Mouse (Mus musculus) B cell, adult 62 days (primary cell): ENCODE data around the gene Pck2. TPM values are rescaled to one million over a fixed set of nuclear protein-coding genes. Genes with fewer than 3 reads are reported as not detected.

Source experiments
- total RNA-seq: library from RNA; stranded (reverse); gene quantifications from 4 replicates; pipeline ENCODE4 v1.2.4, GENCODE M21; 2023

Pck2 gene
- total RNA-seq = 43.4 to 51.1 TPM (median 49.0 TPM) in 4 replicates

GRCm38 (mm10) chr14:55540067-55540786, at the start of gene Pck2:
TSS of gene Pck2 (plus strand) at chr14:55540266.

GRCm38 (mm10) chr14:55490361-55491201, 49.5 kb upstream of the Pck2 start, which contains the start of gene Carmil3:
TSS of gene Carmil3 (plus strand) at chr14:55490651.

GRCm38 (mm10) chr14:55510125-55510731, 29.8 kb upstream of the Pck2 start, which contains the start of gene Cpne6:
TSS of gene Cpne6 (plus strand) at chr14:55510445.

GRCm38 (mm10) chr14:55524785-55525184, 15.3 kb upstream of the Pck2 start, which contains the start of gene Nrl:
TSS of gene Nrl (minus strand) at chr14:55524981.

DNA sequence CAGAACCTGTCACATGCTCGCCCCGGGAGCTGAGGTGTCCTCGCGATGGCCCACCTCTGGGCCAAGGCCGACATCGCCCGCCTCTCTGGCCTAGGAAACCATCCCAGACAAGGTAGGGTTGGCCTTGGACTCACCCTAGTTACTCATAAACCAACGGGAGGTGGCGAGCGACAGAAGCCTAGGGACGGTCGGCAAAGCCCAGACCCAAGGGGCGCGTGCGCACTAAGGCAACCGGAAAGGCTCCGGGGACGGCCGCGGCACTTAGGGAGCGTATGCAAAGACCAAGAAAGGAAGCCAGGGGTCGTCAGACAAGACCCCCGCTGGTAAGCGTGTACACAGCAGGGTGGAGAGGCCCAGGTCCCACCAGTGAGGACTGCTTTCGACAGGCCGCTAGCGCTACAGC, 19.7 kb downstream of the Pck2 start, which contains the start of gene Dcaf11:
TSS of gene Dcaf11 (plus strand) at position 208 of the 403 bp plus-strand sequence.

GRCm38 (mm10) chr14:55560202-55561073, 20.4 kb downstream of the Pck2 start, which contains the start of gene A730061H03Rik:
TSS of gene A730061H03Rik (minus strand) at chr14:55560406.

DNA sequence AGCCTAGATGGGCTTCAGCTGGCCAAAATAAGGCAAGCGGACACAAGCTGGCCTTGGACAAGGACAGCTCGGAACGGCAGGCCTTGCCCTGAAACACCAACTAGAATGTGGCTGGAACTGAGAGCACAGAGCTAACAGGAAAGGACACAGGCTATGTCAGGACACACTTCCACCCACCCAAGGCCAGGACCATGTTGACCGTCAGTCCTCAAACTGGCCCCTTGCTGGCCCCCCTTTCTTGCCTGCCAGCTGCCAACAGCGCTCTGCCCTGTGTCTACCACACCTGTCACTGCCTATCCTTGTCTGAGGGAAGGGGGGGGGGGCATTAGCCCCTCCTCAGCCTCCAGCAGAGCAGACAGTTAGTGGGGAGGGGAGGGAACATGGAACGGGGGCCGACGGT, 35.2 kb downstream of the Pck2 start, which contains the start of gene Fitm1:
TSS of gene Fitm1 (plus strand) at position 316 of the 400 bp plus-strand sequence.

GRCm38 (mm10) chr14:55577871-55578667, 38.0 kb downstream of the Pck2 start, which contains the start of gene Psme1:
TSS of gene Psme1 (plus strand) at chr14:55578123.

GRCm38 (mm10) chr14:55584702-55585565, 44.9 kb downstream of the Pck2 start, which contains the start of gene Emc9:
TSS of gene Emc9 (minus strand) at chr14:55585302.

GRCm38 (mm10) chr14:55590748-55591330, 50.8 kb downstream of the Pck2 start, which contains the start of gene Psme2:
TSS of gene Psme2 (minus strand) at chr14:55591113.

DNA sequence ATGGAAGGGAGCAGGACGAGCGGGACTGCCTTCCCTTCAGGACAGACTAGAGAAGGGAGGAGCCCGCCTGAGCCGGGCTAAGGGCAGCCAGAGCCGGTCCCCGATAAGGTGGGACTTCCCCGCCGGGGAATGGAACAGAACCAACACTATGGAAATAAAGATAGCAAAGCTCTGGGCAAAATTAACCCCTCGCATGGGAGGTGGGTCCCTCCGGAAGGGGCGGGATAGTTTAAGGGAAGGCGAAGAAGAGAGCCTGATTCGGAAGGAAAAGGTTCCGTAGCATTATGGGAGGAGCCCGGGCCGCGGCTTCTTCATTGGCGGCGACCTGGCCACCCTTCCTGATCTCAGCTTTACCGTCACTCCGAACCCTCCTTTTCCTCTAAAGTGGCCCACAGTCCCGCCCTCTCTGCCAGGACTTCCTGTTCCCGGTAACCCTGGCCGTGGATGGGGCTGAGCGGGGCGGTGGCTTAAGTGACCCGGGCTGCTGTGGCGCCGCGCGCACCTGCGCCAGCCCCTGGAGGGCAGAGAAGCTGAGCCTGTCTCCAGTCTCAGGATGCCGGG, 51.3 kb downstream of the Pck2 start, which contains the start of gene Rnf31:
TSS of gene Rnf31 (plus strand) at position 378 of the 561 bp plus-strand sequence.

Other genes with a start within 250 kb of the Pck2 start
- gene Dhrs4, start 61.5 kb upstream of the Pck2 start, total RNA-seq = 22.2 to 26.4 TPM (median 24.7 TPM) in 4 replicates
- gene Carmil3, start 49.6 kb upstream of the Pck2 start, total RNA-seq = 3.8 to 11.8 TPM (median 4.8 TPM) in 4 replicates
- not detected in 4 replicates for gene Cpne6, start 29.8 kb upstream of the Pck2 start, total RNA-seq
- not detected in 4 replicates for gene Nrl, start 15.3 kb upstream of the Pck2 start, total RNA-seq
- gene Dcaf11, start 19.7 kb downstream of the Pck2 start, total RNA-seq = 84.9 to 91.3 TPM (median 86.3 TPM) in 4 replicates
- gene A730061H03Rik, start 20.1 kb downstream of the Pck2 start, total RNA-seq = 6.2 to 9.8 TPM (median 7.2 TPM) in 4 replicates
- not detected in 4 replicates for gene Fitm1, start 35.4 kb downstream of the Pck2 start, total RNA-seq
- 234 to 255 TPM (median 248 TPM) in 4 replicates for gene Psme1, start 37.9 kb downstream of the Pck2 start, total RNA-seq
- 3.7 to 6.1 TPM (median 5.3 TPM) in 4 replicates for gene Emc9, start 45.0 kb downstream of the Pck2 start, total RNA-seq
- 273 to 323 TPM (median 304 TPM) in 4 replicates for gene Psme2, start 50.8 kb downstream of the Pck2 start, total RNA-seq
- gene Rnf31, start 51.4 kb downstream of the Pck2 start, total RNA-seq = 94.6 to 97.8 TPM (median 96.3 TPM) in 4 replicates
- gene Irf9, start 63.3 kb downstream of the Pck2 start, total RNA-seq = 83.5 to 105 TPM (median 99.2 TPM) in 4 replicates
- gene Rec8, start 77.8 kb downstream of the Pck2 start, total RNA-seq = 0.79 to 1.5 TPM (median 1.0 TPM) in 4 replicates
- 56.3 to 62.2 TPM (median 58.4 TPM) in 4 replicates for gene Ipo4, start 95.7 kb downstream of the Pck2 start, total RNA-seq
- 3.3 to 4.7 TPM (median 4.4 TPM) in 3 of 4 replicates, not detected in the other for gene Gm49378, start 97.6 kb downstream of the Pck2 start, total RNA-seq
- gene Tm9sf1, start 103.5 kb downstream of the Pck2 start, total RNA-seq = 38.2 to 51.1 TPM (median 44.8 TPM) in 4 replicates
- gene Tssk4, start 109.9 kb downstream of the Pck2 start, total RNA-seq = 2.3 to 2.6 TPM (median 2.5 TPM) in 4 replicates
- gene Mdp1, start 120.2 kb downstream of the Pck2 start, total RNA-seq = 42.5 to 45.6 TPM (median 42.9 TPM) in 4 replicates
- 18.2 to 28.2 TPM (median 22.1 TPM) in 4 replicates for gene Gmpr2, start 131.7 kb downstream of the Pck2 start, total RNA-seq
- gene Nedd8, start 131.9 kb downstream of the Pck2 start, total RNA-seq = 168 to 193 TPM (median 180 TPM) in 4 replicates
- 164 to 172 TPM (median 166 TPM) in 4 replicates for gene Tinf2, start 141.6 kb downstream of the Pck2 start, total RNA-seq
- gene Tgm1, start 173.7 kb downstream of the Pck2 start, total RNA-seq = 1.2 to 2.3 TPM (median 1.8 TPM) in 4 replicates
- gene Rabggta, start 182.0 kb downstream of the Pck2 start, total RNA-seq = 78.7 to 86.9 TPM (median 83.5 TPM) in 4 replicates
- gene Dhrs1, start 205.4 kb downstream of the Pck2 start, total RNA-seq = 29.7 to 33.0 TPM (median 31.4 TPM) in 4 replicates
- 29.6 to 35.0 TPM (median 33.4 TPM) in 4 replicates for gene Nop9, start 205.4 kb downstream of the Pck2 start, total RNA-seq
- not detected in 4 replicates for gene Cideb, start 218.2 kb downstream of the Pck2 start, total RNA-seq
- gene Ltb4r2, start 221.2 kb downstream of the Pck2 start, total RNA-seq = 0.19 to 0.83 TPM (median 0.33 TPM) in 4 replicates
- not detected in 4 replicates for gene Ltb4r1, start 225.7 kb downstream of the Pck2 start, total RNA-seq
- 0.53 to 1.6 TPM (median 0.60 TPM) in 3 of 4 replicates, not detected in the other for gene Adcy4, start 243.8 kb downstream of the Pck2 start, total RNA-seq
- 84.2 to 93.2 TPM (median 86.6 TPM) in 4 replicates for gene Ripk3, start 248.6 kb downstream of the Pck2 start, total RNA-seq